Mouse (Mus musculus) hindbrain, embryonic 13.5 days (tissue): ENCODE results near the gene Psmc5. TPM values are rescaled to one million over a fixed set of nuclear protein-coding genes. Genes with fewer than 3 reads are reported as not detected.
A peak's percentile ranks its signal among the peaks of the same experiment; 100 is the strongest.

Source experiments
- ATAC-seq: fragments of 200-750 bp; cut with Nextera tagmentation; 2 replicates; pipeline ENCODE4 v1.8.0; 2017; ENCODE audit warnings: moderate TSS enrichment; ENCODE audit not compliant: low FRiP score
- H3K27ac ChIP-seq: fragments of 300-500 bp; sonication (generic); 2 replicates; pipeline ENCODE4 v1.5.1; 2015; ENCODE audit warnings: inconsistent platforms, mild to moderate bottlenecking, moderate library complexity
- H3K27me3 ChIP-seq: fragments of 300-500 bp; sonication (generic); 2 replicates; pipeline ENCODE4 v1.6.1; 2015; ENCODE audit warnings: mild to moderate bottlenecking, inconsistent platforms
- H3K36me3 ChIP-seq: fragments of 300-500 bp; sonication (generic); 2 replicates; pipeline ENCODE4 v1.6.1; 2015; ENCODE audit warnings: mild to moderate bottlenecking, inconsistent platforms
- H3K4me1 ChIP-seq: fragments of 300-500 bp; sonication (generic); replicated peaks from 2 replicates; pipeline ENCODE4 v1.6.1; 2015; ENCODE audit warnings: inconsistent platforms
- H3K4me2 ChIP-seq: fragments of 300-500 bp; sonication (generic); 2 replicates; pipeline ENCODE4 v1.6.1; 2015; ENCODE audit warnings: inconsistent platforms, mild to moderate bottlenecking, moderate library complexity
- H3K4me3 ChIP-seq: fragments of 300-500 bp; sonication (generic); 2 replicates; pipeline ENCODE4 v1.5.1; 2015; ENCODE audit warnings: mild to moderate bottlenecking, inconsistent platforms
- H3K9ac ChIP-seq: fragments of 300-500 bp; sonication (generic); 2 replicates; pipeline ENCODE4 v1.6.1; 2015; ENCODE audit warnings: mild to moderate bottlenecking, inconsistent platforms
- H3K9me3 ChIP-seq: fragments of 300-500 bp; sonication (generic); 2 replicates; pipeline ENCODE4 v1.6.1; 2016; ENCODE audit warnings: inconsistent platforms
- WGBS: fragments of 180-500 bp; shearing (Covaris S2); methylation state at CpG from one replicate; pipeline ENCODE4 v1.1.7; 2015; 5-methylcytosine and 5-hydroxymethylcytosine counted together
- polyA plus RNA-seq: library from polyadenylated mRNA; unstranded; fragments of >200 nt; fragmentation: Nextera tagmentation; extraction: Ambion mirVana; gene quantifications from 2 replicates; pipeline ENCODE4 v1.2.1, GENCODE M21; 2015

Gene Psmc5
- polyA plus RNA-seq, 1 experiment from 2014 or later = 339 TPM

DNA sequence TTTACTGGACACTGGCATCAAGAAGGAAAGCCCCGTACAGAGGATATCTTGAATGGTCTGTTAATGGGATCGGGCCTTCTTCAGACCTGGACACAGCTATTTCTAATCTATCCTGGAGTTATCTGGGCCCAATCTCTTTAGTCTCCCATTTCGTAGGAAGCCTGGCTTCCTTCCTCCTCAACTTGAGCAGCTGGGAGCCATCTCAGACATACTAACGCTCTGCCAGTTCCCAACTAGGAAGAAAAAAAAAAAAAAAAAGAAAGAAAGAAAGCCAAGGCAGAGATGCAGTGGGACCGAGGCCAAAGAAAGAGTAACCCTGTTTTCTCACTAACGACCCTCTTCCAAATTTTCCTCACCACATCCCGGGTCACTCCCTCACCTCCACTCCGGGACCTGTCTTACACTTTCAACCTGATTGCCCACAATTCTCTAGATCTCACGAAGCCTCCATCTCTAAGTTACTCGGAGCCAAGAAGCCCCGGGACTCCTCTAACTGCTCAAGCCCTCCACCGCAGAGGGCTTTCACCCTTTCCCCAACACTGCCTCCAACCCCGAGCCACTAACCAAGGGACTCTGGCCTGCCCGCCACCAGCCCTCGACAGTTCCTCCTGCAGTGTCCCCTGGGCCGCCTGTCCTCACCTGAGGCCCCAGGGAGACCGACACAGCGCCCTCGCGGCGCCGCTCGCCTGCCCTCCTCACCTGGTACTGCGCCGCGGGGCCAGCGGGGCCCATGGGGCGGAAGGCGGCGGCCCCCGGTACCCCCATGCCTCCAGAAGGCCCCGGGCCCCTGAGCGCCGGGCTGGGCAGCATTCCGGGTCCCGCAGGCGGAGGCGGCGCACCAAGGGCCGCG is 16.1 kb downstream of the Psmc5 start:
- WGBS = 3% methylated on average over 28 of the region's 41 CpGs
- peak overlapping the region; percentile 83 for H3K4me2 ChIP-seq
- peaks cover 64% of the 10 kb centered on the region for H3K4me1 ChIP-seq
- H3K4me3 ChIP-seq = peak overlapping the region; percentile 98
- H3K27ac ChIP-seq = peak overlapping the region; percentile 93
- H3K27me3 ChIP-seq = no peaks in the 10 kb centered on the region
- peak; percentile 39 for ATAC-seq
- peaks cover 4% of the 10 kb centered on the region for H3K36me3 ChIP-seq
- peak overlapping the region; percentile 97 for H3K9ac ChIP-seq
- no peaks in the 10 kb centered on the region for H3K9me3 ChIP-seq

DNA sequence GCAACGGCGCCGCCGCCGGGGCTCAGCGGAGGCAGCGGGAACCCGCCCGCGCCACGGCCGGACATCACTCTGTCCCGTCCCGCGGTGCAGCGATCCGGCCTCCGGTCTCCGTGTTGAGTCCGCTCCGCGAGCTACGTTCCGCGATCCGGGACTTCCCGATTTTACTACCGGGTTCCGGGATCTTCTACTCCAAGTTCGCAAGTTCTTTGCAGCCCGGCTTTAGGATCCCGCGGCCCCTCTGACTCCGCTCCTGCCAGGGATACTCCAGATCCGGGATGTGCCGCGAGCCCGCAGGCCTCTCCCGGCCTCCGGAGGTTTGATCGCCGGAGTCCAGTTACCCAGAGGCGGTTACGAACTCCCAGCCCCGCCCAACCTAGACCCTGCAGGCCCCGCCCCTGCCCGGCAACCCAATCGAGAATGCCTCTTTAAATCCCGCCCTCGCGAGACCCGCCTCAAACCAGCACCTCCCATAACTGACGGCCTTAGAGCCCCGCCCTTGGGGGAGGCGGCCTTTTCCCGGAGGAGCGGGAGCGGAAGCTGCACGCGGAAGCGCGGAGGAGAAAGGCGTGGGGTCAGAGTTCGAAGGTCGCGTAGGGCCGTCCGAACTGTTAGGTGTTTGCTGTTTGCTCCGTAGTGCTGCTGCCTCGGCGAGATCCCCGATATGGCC is 16.8 kb downstream of the Psmc5 start, which contains the start of gene Smarcd2:
Gene Smarcd2, minus strand, starts transcription at position 329 of the 667 bp plus-strand sequence.
- Histone ChIP-seq H3K4me2 (peak within 1 kb of the TSS; percentile 83), H3K27ac (peak within 1 kb of the TSS; percentile 93), H3K9me3 (no peaks in the 10 kb centered on the region), H3K27me3 (no peaks in the 10 kb centered on the region), H3K36me3 (no peaks in the 10 kb centered on the region), H3K9ac (peak within 1 kb of the TSS; percentile 97), H3K4me3 (peak within 1 kb of the TSS; percentile 98), H3K4me1 (peaks cover 57% of the 10 kb centered on the region)
- ATAC-seq = peak; percentile 93
- under 1% methylated on average over 71 of the region's 72 CpGs for WGBS

DNA sequence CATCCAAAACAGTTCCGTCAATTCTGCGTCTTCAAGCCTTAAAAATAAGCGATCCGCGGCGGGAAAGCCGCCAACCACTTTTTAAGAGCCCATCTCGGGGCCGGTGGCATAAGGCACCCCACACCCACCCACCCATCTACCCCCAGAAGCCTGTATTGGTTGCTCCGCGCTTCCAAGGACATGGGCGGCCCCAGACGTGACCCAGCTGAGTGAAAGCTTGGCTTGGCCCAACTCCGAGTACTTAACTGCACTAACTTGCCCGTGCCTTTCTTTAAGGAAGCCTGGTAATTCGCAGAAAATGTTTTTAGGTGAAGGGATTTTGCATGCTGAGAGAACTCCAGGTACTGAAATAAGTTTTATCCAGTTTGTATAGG is 17.3 kb downstream of the Psmc5 start:
- Histone ChIP-seq H3K9me3 (no peaks in the 10 kb centered on the region), H3K36me3 (no peaks in the 10 kb centered on the region), H3K9ac (peak overlapping the region; percentile 97), H3K4me1 (peaks cover 52% of the 10 kb centered on the region), H3K4me3 (peak overlapping the region; percentile 98), H3K27ac (peak overlapping the region; percentile 93), H3K4me2 (peak overlapping the region; percentile 83), H3K27me3 (no peaks in the 10 kb centered on the region)
- peak; percentile 33 for ATAC-seq
- WGBS = 17% methylated on average over 16 of the region's 16 CpGs

DNA sequence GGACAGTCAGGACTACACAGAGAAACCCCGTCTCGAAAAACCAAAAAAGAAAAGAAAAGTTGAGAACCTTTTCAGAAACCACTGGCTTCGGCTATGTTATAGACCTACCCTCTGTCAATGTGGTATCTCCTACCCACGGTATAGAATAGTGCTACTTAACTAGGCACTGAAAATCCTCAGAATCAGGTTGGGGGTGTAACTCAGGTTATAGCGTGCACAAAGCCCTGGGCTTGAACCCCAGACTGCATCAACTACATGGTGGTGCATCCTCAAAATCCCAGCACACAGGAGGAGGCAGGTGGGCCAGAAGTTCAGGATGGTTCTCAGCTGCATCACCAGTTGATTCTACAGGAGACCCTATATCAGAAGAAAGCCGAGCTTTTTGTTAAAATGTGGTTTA is 17.9 kb downstream of the Psmc5 start:
- Histone ChIP-seq H3K9me3 (no peaks in the 10 kb centered on the region), H3K4me1 (peaks cover 46% of the 10 kb centered on the region), H3K4me2 (peak overlapping the region; percentile 83; the same call in 1 of the 2 replicates), H3K9ac (no peak overlapping the region), H3K27me3 (no peaks in the 10 kb centered on the region), H3K4me3 (peak overlapping the region; percentile 98; the same call in 1 of the 2 replicates), H3K27ac (no peak overlapping the region), H3K36me3 (no peaks in the 10 kb centered on the region)
- no peak for ATAC-seq
- 94% methylated on average over 6 of the region's 6 CpGs for WGBS

DNA sequence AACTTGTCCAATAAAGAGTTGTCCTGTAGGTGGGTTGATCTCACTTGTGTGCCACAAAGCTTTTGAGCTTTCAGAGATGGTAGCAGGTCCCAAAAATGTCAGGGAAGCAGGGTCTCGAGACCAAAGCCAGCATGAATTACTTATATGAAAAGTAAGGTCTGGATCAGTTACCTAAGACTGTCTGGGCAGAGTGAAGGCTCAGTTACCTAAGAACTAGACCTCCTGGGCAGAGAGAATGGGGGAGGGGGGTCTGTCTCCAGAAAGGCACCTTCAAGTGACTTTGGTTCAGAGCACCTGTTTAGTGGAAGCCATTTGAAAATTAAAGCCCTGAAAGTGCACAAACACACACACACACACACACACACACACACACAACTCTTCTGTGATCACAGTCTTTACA is 18.4 kb downstream of the Psmc5 start:
- no peak overlapping the region for H3K9ac ChIP-seq
- no peak overlapping the region for H3K4me3 ChIP-seq
- no peaks in the 10 kb centered on the region for H3K27me3 ChIP-seq
- H3K4me2 ChIP-seq = no peak overlapping the region
- no peak for ATAC-seq
- peaks cover 41% of the 10 kb centered on the region for H3K4me1 ChIP-seq
- H3K27ac ChIP-seq = no peak overlapping the region
- H3K36me3 ChIP-seq = no peaks in the 10 kb centered on the region
- 81% methylated on average over 1 of the region's 1 CpGs for WGBS
- no peaks in the 10 kb centered on the region for H3K9me3 ChIP-seq

DNA sequence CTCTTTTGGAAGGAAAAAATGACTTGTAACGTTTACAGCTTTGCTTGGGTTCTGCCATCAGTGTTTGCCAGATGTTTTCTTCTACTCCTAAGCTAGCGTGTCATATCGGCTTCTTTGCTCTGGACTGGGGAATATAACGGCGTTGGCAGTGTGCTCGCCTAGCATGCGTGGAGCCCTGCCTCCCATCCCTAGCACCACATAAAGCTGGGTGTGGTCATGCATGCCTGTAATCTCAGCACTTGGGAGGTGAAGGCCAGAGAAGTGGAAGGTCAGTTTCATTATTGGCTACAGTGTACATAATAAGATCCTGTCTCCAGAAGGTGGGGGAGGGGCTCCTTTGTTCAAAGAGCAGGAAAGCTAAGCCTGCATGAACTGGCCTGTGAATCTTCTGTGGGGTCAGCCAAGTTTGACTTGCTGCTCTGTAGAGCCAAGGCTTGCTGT is 19.0 kb downstream of the Psmc5 start:
- 88% methylated on average over 7 of the region's 7 CpGs for WGBS
- Histone ChIP-seq H3K4me3 (no peak overlapping the region), H3K27me3 (no peaks in the 10 kb centered on the region), H3K9me3 (no peaks in the 10 kb centered on the region), H3K9ac (no peak overlapping the region), H3K4me1 (peaks cover 38% of the 10 kb centered on the region), H3K36me3 (no peaks in the 10 kb centered on the region), H3K27ac (no peak overlapping the region), H3K4me2 (no peak overlapping the region)
- no peak for ATAC-seq

DNA sequence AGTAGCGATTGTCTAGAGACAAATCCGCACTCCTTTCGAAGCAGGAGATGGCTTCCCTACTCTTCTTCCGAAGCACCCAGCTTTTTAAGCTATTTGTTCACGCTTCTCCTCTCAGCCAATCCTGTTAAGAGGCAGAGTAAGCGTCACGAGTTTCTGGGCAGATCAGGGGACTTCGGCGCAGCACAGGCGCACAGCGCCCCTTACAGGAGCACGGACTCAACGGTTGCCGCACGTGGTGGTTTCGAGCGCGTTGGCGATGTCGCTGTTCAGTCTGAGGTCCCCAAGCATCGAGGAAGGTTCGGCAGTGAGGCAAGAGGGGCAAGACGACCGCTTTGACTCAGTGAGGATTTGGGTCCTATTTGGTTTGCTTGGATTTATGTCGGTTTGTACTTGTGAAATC is 20.5 kb downstream of the Psmc5 start, which contains the start of gene Tcam1:
Gene Tcam1, plus strand, starts transcription at position 219 of the 400 bp plus-strand sequence.
- Histone ChIP-seq H3K27ac (no peak within 1 kb of the TSS), H3K4me3 (peak within 1 kb of the TSS; percentile 24), H3K27me3 (no peaks in the 10 kb centered on the region), H3K9me3 (no peaks in the 10 kb centered on the region), H3K36me3 (no peaks in the 10 kb centered on the region), H3K4me2 (peak within 1 kb of the TSS; percentile 48), H3K9ac (peak within 1 kb of the TSS; percentile 49; the same call in 1 of the 2 replicates), H3K4me1 (peaks cover 23% of the 10 kb centered on the region)
- ATAC-seq = peak; percentile 62
- 9% methylated on average over 25 of the region's 25 CpGs for WGBS

DNA sequence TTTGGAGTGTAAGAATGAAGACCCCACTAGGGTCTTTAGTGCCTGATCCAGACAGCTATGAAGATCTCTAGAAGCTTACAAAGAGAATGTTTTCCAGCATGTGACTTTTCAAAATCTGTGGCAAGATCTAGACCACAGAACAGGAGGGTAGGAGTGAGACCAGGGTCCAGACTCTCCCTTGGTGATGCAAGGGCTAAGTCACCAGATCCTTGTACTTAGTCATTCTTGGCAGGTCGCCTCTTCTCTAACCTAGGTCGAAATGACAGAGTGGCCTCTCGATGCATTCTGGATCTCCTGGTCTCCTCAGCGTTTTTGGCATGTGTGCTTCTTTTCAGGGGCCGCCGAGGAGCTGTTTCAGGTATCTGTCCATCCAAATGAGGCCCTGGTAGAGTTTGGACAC is 26.5 kb downstream of the Psmc5 start:
- H3K27ac ChIP-seq = no peak overlapping the region
- no peak overlapping the region for H3K4me2 ChIP-seq
- H3K36me3 ChIP-seq = no peaks in the 10 kb centered on the region
- no peak overlapping the region for H3K9ac ChIP-seq
- 0 out of 2 replicates have a peak, but pooled peaks cover 3% of the 10 kb centered on the region for H3K4me1 ChIP-seq
- H3K9me3 ChIP-seq = no peaks in the 10 kb centered on the region
- H3K27me3 ChIP-seq = no peaks in the 10 kb centered on the region
- no peak for ATAC-seq
- H3K4me3 ChIP-seq = no peak overlapping the region
- WGBS = 88% methylated on average over 6 of the region's 6 CpGs

DNA sequence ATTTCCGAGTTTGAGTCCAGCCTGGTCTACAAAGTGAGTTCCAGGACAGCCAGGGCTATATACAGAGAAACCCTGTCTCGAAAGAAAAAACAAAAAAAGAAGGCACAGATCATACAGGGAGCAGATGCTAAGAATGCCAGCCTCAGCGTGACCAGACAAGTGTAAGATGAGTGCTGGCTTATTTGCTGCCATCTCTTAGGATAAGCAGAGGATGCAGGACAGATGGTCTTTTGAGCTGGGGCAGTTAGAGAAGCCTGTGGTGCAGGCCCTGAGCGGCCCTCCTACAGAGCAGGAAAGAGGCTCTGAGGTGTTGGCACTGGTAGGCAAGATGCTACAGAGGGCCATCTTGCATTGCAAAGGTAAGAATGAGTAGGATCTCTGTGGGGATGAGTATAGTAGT is 27.4 kb downstream of the Psmc5 start:
- no peaks in the 10 kb centered on the region for H3K27me3 ChIP-seq
- H3K4me1 ChIP-seq = 0 out of 2 replicates have a peak, but pooled peaks cover 3% of the 10 kb centered on the region
- H3K36me3 ChIP-seq = no peaks in the 10 kb centered on the region
- WGBS = 85% methylated on average over 4 of the region's 4 CpGs
- no peak overlapping the region for H3K27ac ChIP-seq
- H3K4me2 ChIP-seq = no peak overlapping the region
- H3K9me3 ChIP-seq = no peaks in the 10 kb centered on the region
- no peak overlapping the region for H3K4me3 ChIP-seq
- ATAC-seq = no peak
- H3K9ac ChIP-seq = no peak overlapping the region

DNA sequence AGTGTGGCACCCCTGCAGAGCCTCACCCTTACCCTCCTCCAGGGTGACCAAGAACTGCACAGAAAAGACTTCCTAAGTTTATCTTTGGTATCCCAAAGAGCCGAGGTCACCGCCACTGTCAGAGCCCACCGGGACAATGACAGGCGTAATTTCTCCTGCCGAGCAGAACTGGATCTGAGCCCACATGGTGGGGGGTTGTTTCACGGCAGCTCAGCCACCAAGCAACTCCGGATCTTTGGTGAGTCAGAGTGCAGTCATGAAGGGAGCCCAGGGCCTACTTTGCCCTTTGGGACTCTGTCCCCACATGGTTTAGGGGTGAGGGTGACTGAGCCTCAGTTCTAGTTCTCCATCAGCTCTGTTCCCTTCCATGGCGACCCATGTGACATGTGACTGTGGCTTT is 28.2 kb downstream of the Psmc5 start:
- no peak for ATAC-seq
- Histone ChIP-seq H3K4me2 (no peak overlapping the region), H3K27me3 (no peaks in the 10 kb centered on the region), H3K4me1 (0 out of 2 replicates have a peak, but pooled peaks cover 3% of the 10 kb centered on the region), H3K36me3 (no peaks in the 10 kb centered on the region), H3K9ac (no peak overlapping the region), H3K9me3 (no peaks in the 10 kb centered on the region), H3K27ac (no peak overlapping the region), H3K4me3 (no peak overlapping the region)
- WGBS = 61% methylated on average over 8 of the region's 8 CpGs

DNA sequence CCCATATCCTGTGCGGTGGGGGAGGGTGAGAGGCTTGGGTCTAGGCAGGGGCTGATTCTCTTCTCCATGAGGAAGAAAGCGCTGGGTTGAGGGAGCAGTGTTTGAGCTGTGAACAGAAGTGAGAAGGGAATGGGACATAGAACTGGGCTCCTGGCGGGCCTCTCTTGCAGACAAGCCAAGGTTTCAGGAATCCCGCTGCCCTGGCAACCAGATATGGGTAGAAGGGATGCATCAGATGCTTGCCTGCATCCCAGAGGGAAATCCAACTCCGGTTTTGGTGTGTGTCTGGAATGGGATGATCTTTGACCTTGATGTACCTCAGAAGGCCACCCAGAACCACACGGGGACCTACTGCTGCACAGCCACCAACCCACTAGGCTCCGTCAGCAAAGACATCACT is 30.3 kb downstream of the Psmc5 start:
- Histone ChIP-seq H3K9me3 (no peaks in the 10 kb centered on the region), H3K36me3 (no peaks in the 10 kb centered on the region), H3K4me3 (no peak overlapping the region), H3K4me1 (0 out of 2 replicates have a peak, but pooled peaks cover 3% of the 10 kb centered on the region), H3K9ac (no peak overlapping the region), H3K27ac (no peak overlapping the region), H3K4me2 (no peak overlapping the region), H3K27me3 (no peaks in the 10 kb centered on the region)
- 84% methylated on average over 7 of the region's 7 CpGs for WGBS
- ATAC-seq = no peak

DNA sequence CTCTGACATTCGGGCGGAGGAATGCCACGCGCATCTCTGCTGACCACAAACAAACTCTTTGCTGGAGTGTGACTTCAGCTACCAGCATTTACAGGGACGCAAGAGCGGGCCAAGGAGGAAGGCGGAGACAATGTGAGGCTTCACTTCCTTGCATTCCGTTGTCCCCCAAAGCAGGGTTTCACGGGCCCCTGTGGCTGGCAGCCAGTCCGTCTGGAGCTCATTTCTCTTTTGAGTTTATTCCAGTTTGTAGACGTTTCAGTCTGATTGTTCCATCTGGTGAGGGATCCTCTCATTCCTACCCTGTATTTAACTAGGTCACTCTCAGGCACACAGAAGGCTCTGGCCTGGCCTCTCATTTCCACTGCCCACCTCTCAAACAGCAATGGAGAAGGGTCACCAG is 31.0 kb downstream of the Psmc5 start:
- ATAC-seq = no peak
- H3K27me3 ChIP-seq = no peaks in the 10 kb centered on the region
- WGBS = 72% methylated on average over 11 of the region's 11 CpGs

More for the DNA sequence above, 31.0 kb downstream of the Psmc5 start:
- Histone ChIP-seq H3K9me3 (no peaks in the 10 kb centered on the region), H3K9ac (no peak overlapping the region), H3K27ac (no peak overlapping the region), H3K4me1 (0 out of 2 replicates have a peak, but pooled peaks cover 3% of the 10 kb centered on the region), H3K4me2 (no peak overlapping the region), H3K4me3 (no peak overlapping the region), H3K36me3 (no peaks in the 10 kb centered on the region)
